Mouse (Mus musculus) skeletal muscle tissue, adult 2 months (tissue): ENCODE data around the gene Ppfibp2.

Experiments used
- DNase-seq: peaks from one replicate; pipeline ENCODE4 v3.0.0-alpha.2; 2012; ENCODE audit warnings: low read depth, low spot score

The Ppfibp2 gene

GRCm38 (mm10) chr7:107757308-107758151, 162.5 kb downstream of the Ppfibp2 start, which contains the start of gene Cyb5r2:
Gene Cyb5r2 (minus strand): TSS chr7:107758032.
- no peak for DNase-seq

GRCm38 (mm10) chr7:107770812-107771211, 175.8 kb downstream of the Ppfibp2 start:
- DNase-seq = no peak

- DNase-seq = no peak
These were observed 183.2 kb downstream of the Ppfibp2 start for GRCm38 (mm10) chr7:107778216-107778615.

- DNase-seq = no peak
These were observed 184.6 kb downstream of the Ppfibp2 start for GRCm38 (mm10) chr7:107779611-107780010.

- DNase-seq = no peak
These were observed 193.1 kb downstream of the Ppfibp2 start for GRCm38 (mm10) chr7:107787977-107788620.

- no peak for DNase-seq
These were observed 201.5 kb downstream of the Ppfibp2 start for GRCm38 (mm10) chr7:107796500-107796899.
